Mouse (Mus musculus) MEL (cell line): ENCODE results near the gene AC170998.1.

Experiments
- CTCF ChIP-seq, 3 experiments: IDR thresholded peaks in 2 of 3; conservative IDR thresholded peaks in 1 of 3; 2 replicates each; pipeline ENCODE4 v1.5.1; 2011 to 2012; ENCODE audit warnings: low read length in 3 of 3, low read depth in 2 of 3, mild to moderate bottlenecking in 2 of 3, improper control_type of control experiment in 1 of 3, inconsistent platforms in 1 of 3, mixed read lengths in 1 of 3, moderate library complexity in 1 of 3; ENCODE audit not compliant: control insufficient read depth in 1 of 3, insufficient read depth in 1 of 3, poor library complexity in 1 of 3, severe bottlenecking in 1 of 3
- EP300 ChIP-seq, 2 experiments: IDR thresholded peaks; 2 replicates each; pipeline ENCODE4 v1.6.1; 2011; ENCODE audit warnings: improper control_type of control experiment in 2 of 2, low read length in 2 of 2, low read depth in 1 of 2, mild to moderate bottlenecking in 1 of 2
- GABPA ChIP-seq: IDR thresholded peaks from 2 replicates; pipeline ENCODE4 v1.6.1; 2012; ENCODE audit warnings: low read depth, mild to moderate bottlenecking, inconsistent platforms, low read length, improper control_type of control experiment, moderate library complexity
- KAT2A ChIP-seq: conservative IDR thresholded peaks from 2 replicates; pipeline ENCODE4 v1.6.1; 2012; ENCODE audit warnings: low read depth, low read length, improper control_type of control experiment, inconsistent platforms
- MAZ ChIP-seq: IDR thresholded peaks from 2 replicates; pipeline ENCODE4 v1.6.1; 2012; ENCODE audit warnings: low read depth, mild to moderate bottlenecking, inconsistent platforms, low read length, improper control_type of control experiment
- MEF2A ChIP-seq: IDR thresholded peaks from 2 replicates; pipeline ENCODE4 v1.6.1; 2014; ENCODE audit warnings: low read depth, mild to moderate bottlenecking, inconsistent platforms, low read length, improper control_type of control experiment; ENCODE audit not compliant: poor library complexity, insufficient replicate concordance, severe bottlenecking; ENCODE audit errors: extremely low read depth
- MYC ChIP-seq: IDR thresholded peaks from 2 replicates; pipeline ENCODE4 v1.6.1; 2011; ENCODE audit warnings: low read depth, mild to moderate bottlenecking, low read length, improper control_type of control experiment, moderate library complexity
- POLR2A ChIP-seq, 2 experiments: IDR thresholded peaks; 2 replicates each; pipeline ENCODE4 v1.6.1; 2011 to 2012; ENCODE audit warnings: low read length in 2 of 2, mild to moderate bottlenecking in 2 of 2, control low read depth in 1 of 2, improper control_type of control experiment in 1 of 2, low read depth in 1 of 2, moderate library complexity in 1 of 2; ENCODE audit not compliant: control insufficient read depth in 1 of 2, insufficient read depth in 1 of 2, poor library complexity in 1 of 2
- RCOR1 ChIP-seq: IDR thresholded peaks from 2 replicates; pipeline ENCODE4 v1.6.1; 2012; ENCODE audit warnings: low read depth, mild to moderate bottlenecking, inconsistent platforms, low read length, improper control_type of control experiment
- SMC3 ChIP-seq: IDR thresholded peaks from 2 replicates; pipeline ENCODE4 v1.6.1; 2011; ENCODE audit warnings: low read depth, low read length, improper control_type of control experiment
- TBP ChIP-seq: IDR thresholded peaks from 2 replicates; pipeline ENCODE4 v1.8.0; 2011; ENCODE audit warnings: low read depth, low read length, improper control_type of control experiment
- USF2 ChIP-seq, 2 experiments: IDR thresholded peaks; 2 replicates each; pipeline ENCODE4 v1.6.1; 2011 to 2012; ENCODE audit warnings: improper control_type of control experiment in 2 of 2, low read length in 2 of 2, borderline replicate concordance in 1 of 2, inconsistent platforms in 1 of 2, low read depth in 1 of 2, mild to moderate bottlenecking in 1 of 2; ENCODE audit not compliant: insufficient read depth in 1 of 2
- ZNF384 ChIP-seq: IDR thresholded peaks from 2 replicates; pipeline ENCODE4 v1.6.1; 2012; ENCODE audit warnings: low read depth, mild to moderate bottlenecking, inconsistent platforms, low read length, improper control_type of control experiment

DNA sequence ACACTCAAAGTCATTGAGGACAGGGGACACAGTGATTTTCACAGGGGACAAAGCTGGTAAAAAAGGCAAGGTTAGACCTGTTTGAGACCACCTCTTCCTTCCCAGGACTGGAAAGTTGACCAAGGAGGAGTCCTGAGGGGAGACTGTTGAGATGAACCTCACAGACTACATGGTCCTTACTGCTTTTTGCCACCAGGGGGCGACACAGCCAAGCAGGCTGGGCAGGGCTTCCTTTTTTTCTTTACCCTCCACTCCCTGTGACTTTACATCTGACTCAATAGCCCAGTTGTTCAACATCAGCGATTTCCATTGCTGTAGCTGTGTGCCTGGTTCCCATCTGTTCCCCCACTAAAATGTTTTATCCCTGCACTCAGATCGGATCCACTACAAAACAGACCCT is 36.0 kb downstream of the AC170998.1 start:
- TF ChIP-seq MEF2A (no peak), POLR2A (IDR thresholded peaks at IDR 0.05; ENCODE audit: control insufficient read depth in 1 of 2, insufficient read depth in 1 of 2, low read depth in 1 of 2, low read length in 2 of 2, poor library complexity in 1 of 2) (no peak), MAZ (no peak), ZNF384 (peak; percentile 81), TBP (no peak), EP300 (IDR thresholded peaks at IDR 0.05; ENCODE audit: low read depth in 1 of 2, low read length in 2 of 2) (no peak), CTCF (IDR thresholded peaks at IDR 0.05 in 2 of 3, conservative IDR thresholded peaks at IDR 0.05 in 1 of 3; ENCODE audit: control insufficient read depth in 1 of 3, insufficient read depth in 1 of 3, low read depth in 2 of 3, low read length in 3 of 3, poor library complexity in 1 of 3, severe bottlenecking in 1 of 3) (peak; percentile 96 to 99 (median 98)), MYC (0 out of 2 replicates have a peak, but pooled peaks have one; percentile 33), GABPA (no peak), KAT2A (no peak), SMC3 (peak; percentile 96), RCOR1 (no peak), USF2 (IDR thresholded peaks at IDR 0.05; ENCODE audit: borderline replicate concordance in 1 of 2, insufficient read depth in 1 of 2, low read depth in 1 of 2, low read length in 2 of 2) (no peak)
